Mouse (Mus musculus): ENCODE data around the gene Mt2. TPM values are rescaled to one million over a fixed set of nuclear protein-coding genes. Genes with fewer than 3 reads are reported as not detected.

The Mt2 gene
- total RNA-seq, 4 experiments from 2014 or later, result 34.4 to 168 (median 56.0) TPM

DNA sequence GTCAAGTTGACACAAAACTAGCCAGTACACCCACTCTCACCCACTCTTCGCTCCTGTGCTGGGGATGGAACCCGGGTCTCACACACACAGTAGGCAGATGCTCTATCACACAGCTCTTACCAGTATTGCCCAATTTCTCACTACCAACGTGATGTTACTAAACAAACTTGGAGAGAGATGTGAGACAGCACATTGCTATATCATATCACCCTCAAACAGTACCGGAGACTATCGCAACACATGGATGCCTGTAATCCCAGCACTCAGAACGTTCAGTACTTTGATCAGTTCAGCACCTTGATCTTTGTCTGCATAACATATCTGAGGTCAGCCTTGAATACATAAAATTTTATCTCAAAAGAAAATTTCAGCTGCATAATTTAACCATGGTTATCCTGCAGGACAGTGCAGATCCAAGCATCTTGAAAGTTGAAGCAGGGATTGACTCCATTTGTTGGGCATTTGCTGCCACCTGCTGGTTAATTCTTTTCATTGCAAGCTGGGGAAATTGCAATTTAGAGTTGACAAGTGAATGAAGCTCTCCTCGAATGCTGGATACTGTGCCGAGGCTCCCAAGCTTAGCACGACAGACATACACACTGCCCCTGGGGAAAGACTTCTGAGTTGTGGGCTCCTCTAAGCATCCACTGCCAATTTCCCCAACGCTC is 26.9 kb downstream of the Mt2 start:
- DNase-seq (ENCODE audit: low spot score), result peak; percentile 77

DNA sequence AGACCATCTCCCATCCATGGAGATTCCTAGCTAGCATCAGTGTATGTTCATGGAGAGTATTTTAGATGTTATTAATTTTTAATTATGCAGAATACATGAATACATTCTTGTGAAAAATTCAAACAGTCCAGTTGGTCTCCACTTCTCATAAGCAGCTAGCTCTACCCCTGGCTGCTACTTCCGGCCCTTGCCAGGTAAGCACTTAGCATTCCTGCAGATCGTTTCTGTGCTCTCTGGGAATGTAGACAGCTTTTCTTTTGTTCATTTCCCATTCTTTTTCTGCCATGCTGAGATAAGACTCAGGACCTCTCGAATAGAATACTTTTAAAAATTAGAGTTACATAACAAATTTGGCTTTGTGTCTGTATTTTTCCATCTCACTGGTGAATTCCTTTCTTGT is 31.6 kb downstream of the Mt2 start:
- DNase-seq (ENCODE audit: low spot score), result no peak

DNA sequence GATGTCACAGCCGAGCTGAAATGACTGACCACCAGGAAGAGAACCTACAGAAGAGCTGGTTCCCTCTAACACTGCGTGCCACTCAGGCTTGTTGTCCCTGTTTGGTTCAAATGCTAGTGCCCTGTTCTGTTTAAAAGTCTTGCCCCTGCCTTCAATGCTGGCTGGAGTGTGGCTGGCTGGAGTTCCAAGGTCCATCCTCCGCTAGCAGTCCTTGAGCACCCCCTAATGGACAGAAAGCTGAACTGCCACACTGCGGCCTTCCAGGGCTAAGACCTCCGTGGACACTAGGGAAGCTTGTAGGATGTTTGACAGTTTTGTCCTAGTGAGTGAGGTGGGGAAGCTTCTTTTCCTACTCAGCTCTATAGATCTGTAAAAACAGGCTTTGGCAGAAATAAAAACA is 33.3 kb downstream of the Mt2 start:
- DNase-seq (ENCODE audit: low spot score), result peak; percentile 63

DNA sequence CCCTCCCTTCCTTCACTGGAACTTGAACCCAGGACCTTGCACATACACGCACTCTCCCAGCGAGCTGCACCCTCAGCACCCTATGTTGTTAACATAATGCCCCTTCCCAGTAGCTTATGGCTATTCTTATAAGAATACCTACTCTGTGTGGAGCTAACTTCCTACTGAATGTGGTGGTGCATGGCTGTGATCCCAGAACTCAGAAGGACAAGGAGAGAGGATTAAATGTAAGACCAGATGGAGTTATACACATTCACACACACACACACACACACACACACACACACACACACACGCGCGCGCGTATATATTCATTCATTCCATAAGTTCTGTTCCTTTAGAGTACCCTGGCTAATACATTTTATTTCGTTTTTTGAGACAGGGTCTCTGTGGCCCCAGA is 33.8 kb downstream of the Mt2 start:
- no peak for DNase-seq (ENCODE audit: low spot score)

DNA sequence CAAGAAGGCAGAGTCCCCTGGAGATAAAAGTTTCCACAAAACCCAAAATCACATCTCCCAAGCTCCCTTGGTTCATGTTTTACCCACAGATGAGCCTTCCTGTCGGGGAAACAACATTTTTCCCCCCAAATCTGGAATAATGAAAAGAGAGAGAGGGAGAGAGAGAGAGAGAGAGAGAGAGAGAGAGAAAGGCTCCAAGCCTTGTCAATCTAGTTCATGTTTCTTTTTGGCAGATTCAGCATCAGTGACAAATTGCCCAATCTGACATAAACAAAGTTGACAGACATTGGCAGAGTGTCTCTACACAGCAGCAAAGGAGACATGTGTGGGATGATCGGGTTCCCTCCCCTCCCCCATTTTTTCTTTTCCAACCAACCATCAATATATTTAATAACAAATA is 35.0 kb downstream of the Mt2 start:
- no peak for DNase-seq (ENCODE audit: low spot score)

DNA sequence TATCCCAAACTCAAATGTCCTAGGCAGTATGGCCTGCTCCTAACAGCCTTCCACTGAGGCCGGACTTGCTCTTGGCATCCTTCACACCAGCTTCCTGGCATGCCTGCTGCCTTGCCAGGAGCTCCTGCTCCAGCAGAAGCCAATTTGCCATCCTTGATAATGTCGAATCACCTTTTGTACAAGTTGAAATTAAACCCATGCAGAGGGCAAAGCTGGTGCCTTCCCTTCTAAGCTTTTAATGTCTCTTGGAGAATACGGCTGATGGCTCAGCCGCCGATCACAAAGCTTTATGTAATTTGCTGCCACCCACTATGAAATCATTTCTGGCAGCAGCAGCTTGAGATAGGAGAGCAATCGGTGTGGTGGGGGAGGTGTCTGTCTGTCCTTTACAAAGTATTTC is 37.2 kb downstream of the Mt2 start:
- no peak for DNase-seq (ENCODE audit: low spot score)

DNA sequence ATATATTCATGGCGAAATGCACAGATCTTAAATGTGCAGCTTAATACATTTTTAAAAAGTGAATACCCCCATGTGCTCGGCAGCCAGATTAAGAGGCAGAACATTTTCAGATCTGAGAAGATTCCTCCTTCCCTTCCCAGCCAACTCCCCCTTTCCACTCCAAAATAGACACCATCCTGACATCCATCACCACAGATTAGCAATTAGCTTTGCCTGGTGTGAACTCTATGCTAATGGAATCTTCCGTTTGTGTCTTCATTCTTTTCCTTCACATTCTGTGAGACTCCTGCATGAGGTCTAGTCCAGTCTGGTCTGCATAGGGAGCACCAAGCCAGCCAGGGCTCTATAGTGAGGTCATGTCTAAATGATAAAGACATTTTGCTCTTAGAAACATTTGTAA is 37.8 kb downstream of the Mt2 start:
- no peak for DNase-seq (ENCODE audit: low spot score)

DNA sequence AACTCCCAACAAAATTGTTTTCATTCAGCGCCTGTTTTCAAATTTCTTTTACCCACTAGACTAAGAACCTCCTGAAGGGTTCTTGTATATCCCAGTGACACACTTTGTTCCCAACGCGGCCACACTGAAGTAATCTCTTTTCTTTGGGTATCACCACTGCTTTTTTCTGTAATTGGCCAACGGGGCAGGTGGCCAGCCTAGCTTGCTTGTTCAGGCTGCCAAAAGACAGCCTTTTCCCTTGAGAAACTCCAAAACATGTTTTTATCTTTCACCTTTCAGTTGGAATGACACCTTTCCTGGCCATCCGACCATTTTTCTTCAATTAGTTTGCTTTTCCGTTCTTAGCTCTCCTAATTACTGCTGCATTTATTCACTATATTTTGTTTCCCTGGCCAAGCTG is 41.4 kb downstream of the Mt2 start:
- DNase-seq (ENCODE audit: low spot score), result no peak

DNA sequence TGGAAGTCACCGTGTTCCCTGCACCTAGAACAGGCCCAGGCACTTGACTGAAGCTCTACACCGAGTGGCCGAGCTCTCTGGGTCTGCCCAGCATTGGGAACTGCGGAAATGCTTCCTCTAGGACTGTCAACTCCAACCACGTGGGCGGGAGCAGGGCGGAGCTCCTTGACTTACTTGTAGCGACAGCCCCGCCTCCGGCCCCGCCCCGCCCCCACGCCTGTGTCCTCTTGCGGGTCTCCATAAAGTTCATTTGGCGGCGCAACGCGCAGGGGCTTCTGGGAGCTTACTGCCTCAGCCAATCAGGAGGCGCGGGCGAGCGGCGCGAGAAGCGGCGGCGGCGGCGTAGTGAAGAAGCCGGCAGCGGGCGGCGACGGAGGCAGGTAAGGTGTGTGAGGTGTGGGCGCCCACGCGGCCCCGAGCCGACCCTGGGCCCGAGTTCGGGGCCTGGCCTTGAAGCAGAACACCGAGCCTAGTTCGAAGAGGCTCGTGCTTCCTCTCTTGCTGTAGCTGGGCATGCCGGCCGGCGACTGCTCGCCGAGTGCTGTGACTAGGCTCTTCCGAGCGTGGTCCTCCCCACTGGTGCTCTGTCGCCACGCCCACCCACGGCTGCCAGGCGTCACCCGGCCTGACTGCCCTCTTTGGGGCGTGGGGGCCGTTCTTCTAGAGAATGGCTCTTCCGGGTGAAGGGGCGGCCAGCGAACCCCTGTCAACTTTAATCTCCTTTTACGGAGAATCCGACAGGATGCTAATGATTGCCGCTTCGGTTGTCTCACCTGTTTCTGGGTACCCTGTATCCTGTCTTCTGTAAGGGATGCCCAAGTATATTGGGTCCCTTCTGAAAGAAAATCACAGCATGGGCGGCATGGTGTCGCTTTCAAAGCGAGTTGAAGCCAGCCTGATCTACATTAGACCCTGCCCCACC is 42.0 kb downstream of the Mt2 start, which contains the start of gene Nup93:
Gene Nup93 (plus strand): TSS at position 313 of the 922 bp plus-strand sequence.
- DNase-seq (ENCODE audit: low spot score), result peak; percentile 98

Other genes starting within 250 kb of the Mt2 start
- 100 to 1,000 TPM; 127 to 153 (median 133) TPM for gene Amfr, start 159.8 kb upstream of the Mt2 start, total RNA-seq (2022)
- gene Nudt21, start 135.6 kb upstream of the Mt2 start, total RNA-seq (2022), result 10 to 100 TPM; 20.0 to 25.1 (median 20.9) TPM
- 10 to 100 TPM; 27.0 to 38.4 (median 30.2) TPM for gene Ogfod1, start 135.5 kb upstream of the Mt2 start, total RNA-seq (2022)
- gene Bbs2, start 73.7 kb upstream of the Mt2 start, total RNA-seq (2022), result 10 to 100 TPM in 2 of 4 experiments, 1 to 10 TPM in 2; 7.6 to 15.7 (median 9.4) TPM
- not detected for gene Mt4, start 35.5 kb upstream of the Mt2 start, total RNA-seq (2022)
- gene Mt3, start 20.1 kb upstream of the Mt2 start, total RNA-seq (2022), result 1 to 10 TPM; 2.3 to 5.4 (median 4.3) TPM
- 100 to 1,000 TPM; 196 to 496 (median 239) TPM for gene Mt1, start 6.4 kb downstream of the Mt2 start, total RNA-seq (2022)
- gene Nup93, start 41.9 kb downstream of the Mt2 start, total RNA-seq (2022), result 10 to 100 TPM; 12.4 to 17.9 (median 15.4) TPM
- gene Slc12a3, start 156.5 kb downstream of the Mt2 start, total RNA-seq (2022), result under 1 TPM in 3 of 4 experiments, not detected in 1; 0.09 to 0.47 (median 0.11) TPM
- 100 to 1,000 TPM; 233 to 419 (median 274) TPM for gene Herpud1, start 213.8 kb downstream of the Mt2 start, total RNA-seq (2022)

Measured in heart, adult 8-10 months (tissue).